Mouse (Mus musculus) megakaryocyte-erythroid progenitor cell, adult 5-6 weeks (primary cell): ENCODE results near the gene Plppr2. TPM values are rescaled to one million over a fixed set of nuclear protein-coding genes. Genes with fewer than 3 reads are reported as not detected.

ENCODE experiments used
- ATAC-seq: replicated peaks from 2 replicates; pipeline ENCODE4 v1.8.0; 2016; ENCODE audit warnings: mild to moderate bottlenecking, inconsistent platforms; ENCODE audit not compliant: severe bottlenecking, poor library complexity, low FRiP score, low TSS enrichment
- total RNA-seq, 2 experiments: library from RNA; stranded (forward) in 1 of 2; stranded (reverse) in 1 of 2; fragments of 200-1000, 215-1000 nt in 1 of 2; fragments of >200 nt in 1 of 2; fragmentation: Nextera tagmentation in 1 of 2; gene quantifications; 2 replicates each; pipeline ENCODE4 v1.2.3; 2014 to 2017

The Plppr2 gene
- total RNA-seq, 2 experiments from 2014 or later: not detected

DNA sequence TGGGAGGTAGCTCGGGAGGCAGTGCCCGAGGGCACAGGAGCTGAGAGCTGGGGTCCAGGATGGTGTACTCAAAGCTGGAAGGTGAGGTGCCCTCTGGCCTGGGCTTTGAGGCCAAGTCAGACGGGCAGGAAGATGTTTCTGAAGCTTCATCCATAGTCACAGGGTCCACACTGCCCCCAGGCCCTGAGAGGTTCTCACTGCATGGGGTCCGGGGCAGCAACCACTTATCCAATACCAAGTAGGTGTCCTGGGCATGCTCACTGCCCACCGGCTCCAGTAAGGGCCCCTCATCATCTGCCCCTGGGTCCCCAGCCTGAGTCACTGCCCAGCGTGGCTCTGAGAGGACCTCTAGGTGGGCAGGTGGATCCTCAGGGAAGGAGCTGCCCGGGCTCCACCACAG lies 22.4 kb downstream of the Plppr2 start:
- ATAC-seq: no peak

- no peak for ATAC-seq
These were observed 23.3 kb downstream of the Plppr2 start for GRCm38 (mm10) chr9:21960135-21960534.

DNA sequence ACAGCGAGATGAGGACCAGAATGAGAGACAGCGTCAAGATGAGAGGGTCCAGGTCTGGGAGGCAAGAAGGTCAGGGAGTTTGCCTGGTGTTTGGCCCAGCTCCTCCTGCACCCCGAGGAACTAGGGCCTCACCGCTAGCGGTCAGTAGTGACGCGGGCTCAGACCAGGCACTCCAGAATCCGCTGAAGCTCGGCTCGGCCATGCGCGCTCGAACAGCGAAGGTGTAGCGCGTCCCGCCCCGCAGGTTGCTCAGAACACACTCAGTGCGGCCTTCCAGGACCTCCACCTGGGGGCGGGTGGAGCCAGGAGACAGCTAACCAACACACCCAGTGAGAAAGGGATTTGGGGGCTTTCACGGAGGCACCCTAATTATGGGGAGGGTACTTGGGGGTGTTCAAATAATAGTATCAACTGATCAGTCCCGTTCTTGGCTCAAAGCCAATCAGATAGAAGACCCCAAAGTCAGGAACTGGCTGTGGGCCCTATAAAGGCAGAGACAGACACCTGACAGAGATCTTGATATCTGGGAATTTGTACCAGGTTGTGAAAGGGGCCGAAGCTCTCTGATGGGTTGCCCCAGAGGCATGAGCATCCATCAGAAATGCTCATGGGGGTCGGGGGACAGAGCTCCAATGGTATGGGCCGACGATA lies 23.9 kb downstream of the Plppr2 start:
- no peak for ATAC-seq

- 0 out of 2 replicates have a peak, but pooled peaks have one; percentile 2 for ATAC-seq
These were observed 24.6 kb downstream of the Plppr2 start for GRCm38 (mm10) chr9:21961366-21961980.

GRCm38 (mm10) chr9:21962010-21962409 lies 25.2 kb downstream of the Plppr2 start:
- ATAC-seq: no peak

DNA sequence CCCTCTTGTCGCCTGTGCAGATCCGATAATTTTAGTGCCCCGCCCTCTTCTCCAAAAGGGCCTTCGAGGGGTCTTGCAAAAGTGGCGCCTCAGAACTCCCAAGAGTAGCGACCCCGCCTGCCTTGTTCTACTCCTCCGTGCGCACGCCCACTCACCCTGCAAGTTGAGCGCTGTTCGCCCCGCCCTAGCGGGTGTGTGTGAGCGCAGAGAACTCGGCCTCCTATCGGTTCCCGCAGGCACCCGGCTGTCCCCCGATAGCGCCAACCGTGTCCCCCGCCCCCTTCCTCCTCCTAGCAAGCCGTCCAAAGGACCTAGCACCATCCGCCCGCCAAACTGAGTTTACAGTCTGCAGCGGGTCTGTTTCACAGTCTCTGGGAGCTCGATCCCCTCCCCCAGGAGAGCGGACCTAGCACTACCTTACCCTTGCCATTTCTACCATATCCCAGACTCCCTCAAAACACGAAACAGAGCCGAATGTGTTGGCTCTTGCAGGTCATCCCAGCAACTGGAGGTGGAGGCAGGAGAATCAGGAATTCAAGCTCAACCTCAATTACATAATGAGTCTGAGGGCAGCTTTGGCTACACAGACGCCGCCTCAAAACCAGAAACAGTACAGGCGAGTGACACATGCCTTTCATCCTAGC lies 25.7 kb downstream of the Plppr2 start:
- ATAC-seq: peak; percentile 91

- peak; percentile 56 for ATAC-seq
These were observed 26.6 kb downstream of the Plppr2 start, which contains the start of gene Epor for GRCm38 (mm10) chr9:21963417-21963816. Epor (minus strand) TSS chr9:21963506.

GRCm38 (mm10) chr9:21968883-21969282 lies 32.0 kb downstream of the Plppr2 start:
- no peak for ATAC-seq

DNA sequence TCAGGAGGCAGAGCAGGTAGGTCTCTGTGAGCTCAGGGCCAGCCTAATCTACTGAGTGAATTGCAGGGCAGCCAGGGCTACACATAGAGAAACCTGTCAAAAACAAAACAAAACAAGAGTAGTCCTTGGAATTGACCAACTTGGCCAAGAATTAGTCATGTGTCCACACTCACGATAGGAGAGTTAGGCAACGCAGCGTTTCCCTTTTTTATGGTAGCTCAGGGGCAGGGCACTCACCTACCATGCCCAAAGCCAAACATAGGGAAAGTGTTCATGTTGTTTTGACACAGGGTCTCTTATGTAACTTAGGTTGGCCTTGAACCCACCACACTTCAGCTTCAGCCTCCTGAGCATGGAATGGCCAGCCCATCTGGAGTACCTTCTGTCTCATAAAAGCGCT lies 32.5 kb downstream of the Plppr2 start:
- ATAC-seq: no peak

GRCm38 (mm10) chr9:21976626-21977175 lies 39.9 kb downstream of the Plppr2 start:
- no peak for ATAC-seq

DNA sequence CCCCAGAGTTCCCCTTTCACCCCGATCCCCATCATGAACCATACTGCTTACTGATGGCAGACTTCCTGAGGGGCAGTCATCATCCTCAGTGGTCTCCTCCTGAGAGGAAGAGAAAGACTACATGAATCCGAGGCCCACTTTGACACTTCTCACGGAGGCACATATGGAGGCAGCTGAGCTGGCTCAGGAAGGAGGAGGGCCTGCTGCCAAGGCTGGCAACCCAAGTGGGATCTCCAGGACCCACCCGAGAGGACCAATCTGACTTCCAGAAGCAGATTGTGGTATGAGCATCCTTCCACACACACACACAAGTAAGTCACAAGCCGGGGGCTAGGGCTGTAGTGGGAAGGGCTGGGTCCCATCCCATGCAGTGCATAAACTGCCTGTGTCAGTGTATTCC lies 40.5 kb downstream of the Plppr2 start:
- no peak for ATAC-seq

- ATAC-seq: peak; percentile 56
These were observed 41.1 kb downstream of the Plppr2 start for GRCm38 (mm10) chr9:21977972-21978371.

DNA sequence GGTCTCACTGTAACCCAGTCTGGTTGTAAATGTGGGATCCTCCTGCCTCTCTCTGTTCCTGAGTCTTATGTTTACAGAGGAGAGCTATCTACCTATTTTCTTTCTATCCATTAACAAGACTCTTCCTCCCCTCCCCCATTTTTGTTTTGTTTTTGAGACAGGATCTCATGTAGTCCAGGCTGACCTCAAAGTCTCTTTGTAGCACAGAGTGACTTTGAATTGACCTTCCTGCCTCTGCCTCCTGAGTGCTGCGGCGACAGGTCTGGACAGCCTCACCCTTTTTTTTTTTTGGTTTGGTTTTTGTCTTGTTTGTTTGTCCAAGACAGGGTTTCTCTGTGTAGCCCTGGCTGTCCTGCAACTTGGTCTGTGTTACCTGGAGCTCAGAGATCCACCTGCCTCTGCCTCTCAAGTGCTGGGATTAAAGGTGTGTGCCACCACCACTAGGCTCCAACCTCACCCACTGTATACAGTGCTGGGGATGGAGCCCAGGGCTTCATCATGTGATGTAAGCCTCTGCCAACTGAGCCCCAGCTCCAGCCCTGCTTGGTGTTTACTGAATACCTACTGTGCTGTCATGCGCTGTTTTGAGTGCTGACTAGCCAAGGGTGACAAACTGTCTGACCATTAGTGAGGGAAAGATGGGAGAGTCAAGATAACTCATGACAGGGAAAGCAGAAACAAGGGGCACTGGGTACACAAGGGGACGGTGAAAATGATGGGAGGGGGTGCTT lies 41.7 kb downstream of the Plppr2 start:
- ATAC-seq: no peak

GRCm38 (mm10) chr9:21983911-21984310 lies 47.1 kb downstream of the Plppr2 start:
- no peak for ATAC-seq

- ATAC-seq: no peak
These were observed 50.9 kb downstream of the Plppr2 start for GRCm38 (mm10) chr9:21987592-21988342.

- ATAC-seq: no peak
These were observed 51.7 kb downstream of the Plppr2 start for GRCm38 (mm10) chr9:21988421-21989101.

GRCm38 (mm10) chr9:21989230-21990110 lies 52.6 kb downstream of the Plppr2 start, which contains the start of gene Rgl3:
Rgl3 (minus strand) TSS chr9:21989446.
- ATAC-seq: peak; percentile 29; the same call in 1 of the 2 replicates

GRCm38 (mm10) chr9:21992227-21992626 lies 55.4 kb downstream of the Plppr2 start:
- no peak for ATAC-seq
